9 mouse cellular contexts compared by ENCODE assay signal in the genomic region with DNA sequence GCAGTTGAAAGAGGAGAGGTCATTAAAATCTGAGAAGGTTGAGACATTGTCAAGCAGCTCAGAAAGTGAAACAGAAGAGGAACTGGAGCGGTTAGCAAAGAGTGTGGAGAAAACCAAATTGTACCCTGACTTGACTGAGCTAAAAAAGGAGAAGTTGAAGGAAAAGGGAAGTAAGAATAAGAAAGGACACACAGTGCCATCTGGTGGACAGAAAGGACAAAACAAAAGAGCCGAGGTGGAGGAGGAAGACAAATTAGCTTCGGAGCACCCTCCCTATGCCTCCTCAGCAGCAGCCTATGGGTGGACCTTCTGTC. TPM values are rescaled to one million over a fixed set of nuclear protein-coding genes. Genes with fewer than 3 reads are reported as not detected.
A peak's percentile ranks its signal among the peaks of the same experiment; 100 is the strongest.
DNase-seq lines count a peak whose midpoint lies in the region; ATAC-seq and TF ChIP-seq lines count a peak whose summit lies in the region.
"Had no signal": no experiment of that assay in that cellular context is flagged by ENCODE, and none has a peak within 500 bp of the region (broad histone marks: within the 10 kb centered on the region; RNA-seq: fewer than 3 reads in every experiment).

No protein-coding gene starts in this region.

- no peak overlapping the region for H3K4me3 ChIP-seq in hindbrain, postnatal 0 days (ENCODE audit: low read length)
- no peak overlapping the region for H3K4me3 ChIP-seq in hindbrain, embryonic 10.5 days
- peak overlapping the region; percentile 71 for H3K4me3 ChIP-seq in bone marrow macrophage, adult 2 months (ENCODE audit: insufficient read depth, low read length)
- H3K4me3 ChIP-seq in lung, adult 2 months (replicated peaks; ENCODE audit: extremely low read depth, low read depth, low read length) = peak overlapping the region; percentile 61
- no peak overlapping the region for H3K4me3 ChIP-seq in hindbrain, embryonic 16.5 days (ENCODE audit: low read length)
- H3K4me3 ChIP-seq: embryonic facial prominence, embryonic 12.5 days had no signal

- H3K9ac ChIP-seq in hindbrain, postnatal 0 days (replicated peaks; ENCODE audit: low read length) = no peak overlapping the region
- no peak overlapping the region for H3K9ac ChIP-seq in hindbrain, embryonic 16.5 days (ENCODE audit: low read depth, low read length)
- H3K9ac ChIP-seq: embryonic facial prominence, embryonic 12.5 days had no signal

- TF ChIP-seq CTCF in hindbrain, postnatal 0 days (IDR thresholded peaks at IDR 0.05; ENCODE audit: low read depth) = peak; percentile 63
- no peak for TF ChIP-seq CTCF in bone marrow macrophage, adult 2 months (IDR thresholded peaks at IDR 0.05; ENCODE audit: low read depth, low read length)
- peak; percentile 8; the same call in 1 of the 2 replicates for TF ChIP-seq CTCF in lung, adult 2 months (IDR thresholded peaks at IDR 0.05; ENCODE audit: insufficient read depth, low read length)

- TF ChIP-seq POLR2A in bone marrow macrophage, adult 2 months (IDR thresholded peaks at IDR 0.05; ENCODE audit: borderline replicate concordance, low read depth, low read length) = no peak
- TF ChIP-seq POLR2A in lung, adult 2 months (IDR thresholded peaks at IDR 0.05; ENCODE audit: borderline replicate concordance, extremely low read depth, low read depth, low read length) = no peak

- intact Hi-C loops in gastrocnemius, postnatal 36 days (cut with DNase I) = no loop called here

- H3K27me3 ChIP-seq in hindbrain, postnatal 0 days (ENCODE audit: insufficient read depth, low read length) = no peaks in the 10 kb centered on the region
- H3K27me3 ChIP-seq in hindbrain, embryonic 10.5 days (ENCODE audit: insufficient read depth, poor library complexity, severe bottlenecking) = no peaks in the 10 kb centered on the region
- H3K27me3 ChIP-seq in hindbrain, embryonic 16.5 days (replicated peaks; ENCODE audit: control insufficient read depth, insufficient read depth, low read length) = no peaks in the 10 kb centered on the region
- H3K27me3 ChIP-seq: embryonic facial prominence, embryonic 12.5 days had no signal

- no peak overlapping the region for H3K4me2 ChIP-seq in hindbrain, postnatal 0 days (ENCODE audit: low read depth, low read length)
- no peak overlapping the region for H3K4me2 ChIP-seq in hindbrain, embryonic 16.5 days (ENCODE audit: low read length)
- H3K4me2 ChIP-seq: embryonic facial prominence, embryonic 12.5 days had no signal

- no peak overlapping the region for H3K27ac ChIP-seq in hindbrain, postnatal 0 days
- no peak overlapping the region for H3K27ac ChIP-seq in hindbrain, embryonic 10.5 days
- peak overlapping the region; percentile 88 for H3K27ac ChIP-seq in bone marrow macrophage, adult 2 months (ENCODE audit: insufficient read depth, low read depth, low read length)
- no peak overlapping the region for H3K27ac ChIP-seq in hindbrain, embryonic 16.5 days (ENCODE audit: low read depth, low read length)
- H3K27ac ChIP-seq: embryonic facial prominence, embryonic 12.5 days had no signal

- ATAC-seq in hindbrain, postnatal 0 days = no peak
- peak; percentile 24 for ATAC-seq in CD4-positive, CD25-positive, alpha-beta regulatory T cell, adult 4 months
- ATAC-seq in hindbrain, embryonic 16.5 days = no peak

- H3K36me3 ChIP-seq in hindbrain, postnatal 0 days (ENCODE audit: insufficient read depth, low read length) = no peaks in the 10 kb centered on the region
- peaks cover 21% of the 10 kb centered on the region for H3K36me3 ChIP-seq in hindbrain, embryonic 10.5 days
- H3K36me3 ChIP-seq in hindbrain, embryonic 16.5 days (ENCODE audit: control insufficient read depth, insufficient read depth, low read length) = no peaks in the 10 kb centered on the region

- H3K4me1 ChIP-seq in hindbrain, postnatal 0 days (ENCODE audit: insufficient read depth, low read length) = no peaks in the 10 kb centered on the region
- H3K4me1 ChIP-seq in hindbrain, embryonic 10.5 days (replicated peaks) = 0 out of 2 replicates have a peak, but pooled peaks cover 3% of the 10 kb centered on the region
- peaks cover 3% of the 10 kb centered on the region for H3K4me1 ChIP-seq in bone marrow macrophage, adult 2 months (ENCODE audit: control insufficient read depth, insufficient read depth, low read length)
- no peaks in the 10 kb centered on the region for H3K4me1 ChIP-seq in lung, adult 2 months (ENCODE audit: control insufficient read depth, insufficient read depth, low read length)
- peaks cover 3% of the 10 kb centered on the region; the same call in 1 of the 2 replicates for H3K4me1 ChIP-seq in hindbrain, embryonic 16.5 days (ENCODE audit: control insufficient read depth, insufficient read depth, low read depth, low read length)
- H3K4me1 ChIP-seq: embryonic facial prominence, embryonic 12.5 days had no signal

- H3K9me3 ChIP-seq in hindbrain, postnatal 0 days (ENCODE audit: low read length) = no peaks in the 10 kb centered on the region
- H3K9me3 ChIP-seq in hindbrain, embryonic 10.5 days = peaks cover 24% of the 10 kb centered on the region; the same call in 1 of the 2 replicates
- peaks cover 3% of the 10 kb centered on the region; the same call in 1 of the 2 replicates for H3K9me3 ChIP-seq in hindbrain, embryonic 16.5 days (ENCODE audit: control insufficient read depth, low read length)

- peak; percentile 53 for DNase-seq in hindbrain, postnatal 0 days (ENCODE audit: low spot score)
- DNase-seq in hindbrain, embryonic 10.5 days (ENCODE audit: low spot score) = no peak
- DNase-seq in lung, adult 2 months = peak; percentile 9
- DNase-seq in thymus, postnatal 0 days (ENCODE audit: low spot score) = peak; percentile 76
- no peak for DNase-seq in gastrocnemius, postnatal 36 days

- WGBS in hindbrain, postnatal 0 days = 65% methylated on average over 3 of the region's 3 CpGs
- whole genome bisulfite sequencing in hindbrain, embryonic 10.5 days = 78% methylated on average over 3 of the region's 3 CpGs
- 48% methylated on average over 3 of the region's 3 CpGs for WGBS in lung, adult 2 months
- WGBS in hindbrain, embryonic 16.5 days = 74% methylated on average over 3 of the region's 3 CpGs

RNA-seq across cellular contexts. Expression of a gene that starts 13.0 kb away (rescaled TPM):
- 6.4 and 8.4 TPM in 2 replicates for total RNA-seq in hindbrain, postnatal 0 days (2014; rRNA removed)
- polyA plus RNA-seq in hindbrain, postnatal 0 days (2015; fragmentation: Nextera tagmentation; extraction: Ambion mirVana) = 5.5 and 6.5 TPM in 2 replicates
- 2.9 and 3.0 TPM in 2 replicates for polyA plus RNA-seq in hindbrain, embryonic 10.5 days (2016; fragmentation: Nextera tagmentation; extraction: Ambion mirVana)
- under 1 TPM; 0.46 to 0.53 TPM for polyA plus RNA-seq in CD4-positive, CD25-positive, alpha-beta regulatory T cell, adult 4 months (2017; shearing (Covaris generic))
- 0.25 and 0.45 TPM in 2 replicates for polyA plus RNA-seq in bone marrow macrophage, adult 2 months (2012; ENCODE audit: insufficient read depth, insufficient read length, missing spikeins)
- 1.7 and 2.4 TPM in 2 replicates for polyA plus RNA-seq in lung, adult 2 months (2012; rRNA removed)
- 0.32 and 0.36 TPM in 2 replicates for polyA plus RNA-seq in thymus, postnatal 0 days (2015; fragmentation: Nextera tagmentation; extraction: Ambion mirVana)
- not detected for total RNA-seq in gastrocnemius, postnatal 36 days (2021)
- 7.3 and 7.9 TPM in 2 replicates for polyA plus RNA-seq in hindbrain, embryonic 16.5 days (2015; fragmentation: Nextera tagmentation; extraction: Ambion mirVana)

Comparison
In these comparisons a context has a peak if more than half of its experiments do, and no peak if none do; other contexts are left out.
1. DNase-seq: peak in hindbrain, postnatal 0 days (single experiment), lung, adult 2 months (single experiment) and thymus, postnatal 0 days (single experiment); none in hindbrain, embryonic 10.5 days (single experiment) and gastrocnemius, postnatal 36 days (0 of 2).
2. H3K4me3 ChIP-seq: peak in bone marrow macrophage, adult 2 months (single experiment) and lung, adult 2 months (single experiment); none in hindbrain, postnatal 0 days (single experiment), hindbrain, embryonic 10.5 days (single experiment) and hindbrain, embryonic 16.5 days (single experiment).